Mouse (Mus musculus): Measurements from ENCODE around the gene Kcnk2.

- TF ChIP-seq CTCF (conservative IDR thresholded peaks at IDR 0.05; ENCODE audit: low read length) (no peak), NANOG (IDR thresholded peaks at IDR 0.05; ENCODE audit: borderline replicate concordance, low read length) (no peak)
Measured at GRCm38 (mm10) chr1:189195758-189196157, 206.3 kb downstream of the Kcnk2 start.

Measured in E14TG2a.4 (cell line).